Mouse (Mus musculus): ENCODE measurements around the gene Cenpm. TPM values are rescaled to one million over a fixed set of nuclear protein-coding genes. Genes with fewer than 3 reads are reported as not detected.

The Cenpm gene
- polyA plus RNA-seq, 1 experiment from 2014 or later = 45.5 TPM

DNA sequence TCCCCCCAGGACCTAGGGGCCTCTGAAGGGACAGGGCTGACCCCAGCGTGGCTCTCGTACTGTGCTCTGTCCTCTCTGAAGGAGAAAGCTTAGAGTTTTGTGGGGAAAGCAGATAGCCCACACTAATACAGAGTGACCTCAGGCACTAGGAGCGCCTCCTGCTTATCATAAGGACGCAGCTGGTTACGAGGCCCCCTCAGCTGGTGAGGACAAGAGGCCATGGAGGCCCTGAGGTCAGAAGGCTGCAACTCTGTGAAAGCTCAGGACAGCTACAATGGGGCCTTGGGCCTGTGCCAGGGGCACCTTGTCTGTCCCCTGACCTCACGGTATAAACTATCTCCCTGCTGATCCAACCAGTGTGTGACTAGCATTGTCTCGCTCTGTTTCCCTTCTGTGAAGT, 60.4 kb downstream of the Cenpm start:
- H3K9ac ChIP-seq = no peak overlapping the region
- no peaks in the 10 kb centered on the region for H3K4me1 ChIP-seq
- no peak overlapping the region for H3K4me3 ChIP-seq
- peaks cover 99% of the 10 kb centered on the region for H3K36me3 ChIP-seq
- H3K27ac ChIP-seq = no peak overlapping the region
- H3K9me3 ChIP-seq = peaks cover 8% of the 10 kb centered on the region; the same call in 1 of the 2 replicates
- no peak overlapping the region for H3K4me2 ChIP-seq (replicated peaks)
- H3K27me3 ChIP-seq (replicated peaks) = no peaks in the 10 kb centered on the region
- 77% methylated on average over 7 of the region's 7 CpGs for WGBS
- no peak for ATAC-seq (ENCODE audit: low FRiP score, low read depth)

MicroRNAs encoded within 50 kb of the gene (microRNA counts, 519-probe panel; counts per million panel counts)
- microRNA mmu-miR-33 = 3,538 counts per million, percentile 73 among the panel's probes with 10 or more counts

Small RNA genes within 50 kb of the gene (microRNA-seq; reads per million reads assigned to microRNA genes)
- gene Mir33 = 82.8 reads per million, percentile 48 among the genes with 10 or more reads in this experiment

Other genes with a start within 250 kb of the Cenpm start
- 42.9 and 48.5 TPM in 2 replicates for gene Desi1, start 210.9 kb downstream of the Cenpm start, polyA plus RNA-seq (2016; fragmentation: Nextera tagmentation; extraction: Ambion mirVana)
- 188 and 193 TPM in 2 replicates for gene Snu13, start 197.2 kb downstream of the Cenpm start, polyA plus RNA-seq (2016; fragmentation: Nextera tagmentation; extraction: Ambion mirVana)
- gene 4930407I10Rik, start 185.6 kb downstream of the Cenpm start, polyA plus RNA-seq (2016; fragmentation: Nextera tagmentation; extraction: Ambion mirVana) = 0.04 TPM in 1 of 2 replicates, not detected in the other
- gene Mei1, start 174.8 kb downstream of the Cenpm start, polyA plus RNA-seq (2016; fragmentation: Nextera tagmentation; extraction: Ambion mirVana) = 0.05 and 0.08 TPM in 2 replicates
- 17.8 and 20.3 TPM in 2 replicates for gene Ccdc134, start 116.8 kb downstream of the Cenpm start, polyA plus RNA-seq (2016; fragmentation: Nextera tagmentation; extraction: Ambion mirVana)
- gene Srebf2, start 97.6 kb downstream of the Cenpm start, polyA plus RNA-seq (2016; fragmentation: Nextera tagmentation; extraction: Ambion mirVana) = 238 and 239 TPM in 2 replicates
- 0.29 and 0.46 TPM in 2 replicates for gene Shisa8, start 31.9 kb downstream of the Cenpm start, polyA plus RNA-seq (2016; fragmentation: Nextera tagmentation; extraction: Ambion mirVana)
- gene Tnfrsf13c, start 20.4 kb downstream of the Cenpm start, polyA plus RNA-seq (2016; fragmentation: Nextera tagmentation; extraction: Ambion mirVana) = 0.10 and 0.22 TPM in 2 replicates
- gene 1500009C09Rik, start 7.6 kb upstream of the Cenpm start, polyA plus RNA-seq (2016; fragmentation: Nextera tagmentation; extraction: Ambion mirVana) = 1.7 and 3.2 TPM in 2 replicates
- 235 and 268 TPM in 2 replicates for gene Sept3, start 30.1 kb upstream of the Cenpm start, polyA plus RNA-seq (2016; fragmentation: Nextera tagmentation; extraction: Ambion mirVana)
- gene Wbp2nl, start 54.2 kb upstream of the Cenpm start, polyA plus RNA-seq (2016; fragmentation: Nextera tagmentation; extraction: Ambion mirVana) = not detected in 2 replicates
- 24.8 and 27.1 TPM in 2 replicates for gene Naga, start 94.2 kb upstream of the Cenpm start, polyA plus RNA-seq (2016; fragmentation: Nextera tagmentation; extraction: Ambion mirVana)
- 3.6 and 4.0 TPM in 2 replicates for gene Pheta2, start 94.2 kb upstream of the Cenpm start, polyA plus RNA-seq (2016; fragmentation: Nextera tagmentation; extraction: Ambion mirVana)
- 285 and 313 TPM in 2 replicates for gene Smdt1, start 94.2 kb upstream of the Cenpm start, polyA plus RNA-seq (2016; fragmentation: Nextera tagmentation; extraction: Ambion mirVana)
- 302 and 313 TPM in 2 replicates for gene Ndufa6, start 109.6 kb upstream of the Cenpm start, polyA plus RNA-seq (2016; fragmentation: Nextera tagmentation; extraction: Ambion mirVana)
- gene Cyp2d22, start 135.5 kb upstream of the Cenpm start, polyA plus RNA-seq (2016; fragmentation: Nextera tagmentation; extraction: Ambion mirVana) = 2.2 and 2.9 TPM in 2 replicates
- gene Cyp2d11, start 149.3 kb upstream of the Cenpm start, polyA plus RNA-seq (2016; fragmentation: Nextera tagmentation; extraction: Ambion mirVana) = not detected in 2 replicates
- not detected in 2 replicates for gene Cyp2d10, start 162.4 kb upstream of the Cenpm start, polyA plus RNA-seq (2016; fragmentation: Nextera tagmentation; extraction: Ambion mirVana)
- gene Cyp2d9, start 188.7 kb upstream of the Cenpm start, polyA plus RNA-seq (2016; fragmentation: Nextera tagmentation; extraction: Ambion mirVana) = not detected in 2 replicates